Mouse (Mus musculus) heart, adult 8-10 months (tissue): ENCODE measurements around the gene Cenpp. TPM values are rescaled to one million over a fixed set of nuclear protein-coding genes. Genes with fewer than 3 reads are reported as not detected.

Experiments
- DNase-seq: peaks from one replicate; pipeline ENCODE4 v3.0.0; 2022; ENCODE audit warnings: low spot score
- total RNA-seq, 4 experiments: library from RNA; stranded (reverse); gene quantifications; 2 replicates each; pipeline ENCODE4 v1.2.4; 2022

Gene Cenpp
- total RNA-seq, 4 experiments from 2014 or later: 2.3 to 3.0 (median 2.8) TPM

GRCm38 (mm10) chr13:49530636-49531035, 121.9 kb downstream of the Cenpp start:
- no peak for DNase-seq

- DNase-seq: no peak
These were observed 126.3 kb downstream of the Cenpp start for GRCm38 (mm10) chr13:49526235-49526634.

GRCm38 (mm10) chr13:49518761-49519160, 133.8 kb downstream of the Cenpp start:
- no peak for DNase-seq

GRCm38 (mm10) chr13:49507176-49507575, 145.4 kb downstream of the Cenpp start:
- DNase-seq: peak; percentile 75

- peak; percentile 30 for DNase-seq
These were observed 146.8 kb downstream of the Cenpp start for GRCm38 (mm10) chr13:49505776-49506175.

GRCm38 (mm10) chr13:49504510-49504909, 148.1 kb downstream of the Cenpp start, which contains the start of gene Ecm2:
Ecm2 (plus strand) TSS chr13:49504810.
- peak; percentile 65 for DNase-seq

GRCm38 (mm10) chr13:49492376-49493368, 159.9 kb downstream of the Cenpp start, which contains the start of gene Tes3-ps:
Tes3-ps (plus strand) TSS chr13:49493318.
- no peak for DNase-seq

GRCm38 (mm10) chr13:49485388-49485787, 167.2 kb downstream of the Cenpp start:
- DNase-seq: no peak

GRCm38 (mm10) chr13:49480551-49480950, 172.0 kb downstream of the Cenpp start:
- DNase-seq: no peak

- peak; percentile 90 for DNase-seq
These were observed 172.5 kb downstream of the Cenpp start for GRCm38 (mm10) chr13:49480057-49480456.

GRCm38 (mm10) chr13:49479399-49479798, 173.2 kb downstream of the Cenpp start:
- DNase-seq: peak; percentile 54

- no peak for DNase-seq
These were observed 173.7 kb downstream of the Cenpp start for GRCm38 (mm10) chr13:49478851-49479374.

- DNase-seq: no peak
These were observed 174.7 kb downstream of the Cenpp start for GRCm38 (mm10) chr13:49477887-49478286.

- no peak for DNase-seq
These were observed 179.9 kb downstream of the Cenpp start for GRCm38 (mm10) chr13:49472676-49473005.

GRCm38 (mm10) chr13:49471981-49472675, 180.5 kb downstream of the Cenpp start:
- DNase-seq: no peak

- DNase-seq: peak; percentile 69
These were observed 181.8 kb downstream of the Cenpp start for GRCm38 (mm10) chr13:49470806-49471205.

GRCm38 (mm10) chr13:49470319-49470718, 182.3 kb downstream of the Cenpp start:
- DNase-seq: no peak

GRCm38 (mm10) chr13:49469002-49469401, 183.6 kb downstream of the Cenpp start:
- no peak for DNase-seq

GRCm38 (mm10) chr13:49467585-49467984, 185.0 kb downstream of the Cenpp start:
- DNase-seq: no peak

- DNase-seq: peak; percentile 65
These were observed 186.1 kb downstream of the Cenpp start for GRCm38 (mm10) chr13:49466393-49467075.

- no peak for DNase-seq
These were observed 186.7 kb downstream of the Cenpp start for GRCm38 (mm10) chr13:49465875-49466274.

GRCm38 (mm10) chr13:49462921-49463320, 189.7 kb downstream of the Cenpp start:
- DNase-seq: no peak
